In the genomic region with DNA sequence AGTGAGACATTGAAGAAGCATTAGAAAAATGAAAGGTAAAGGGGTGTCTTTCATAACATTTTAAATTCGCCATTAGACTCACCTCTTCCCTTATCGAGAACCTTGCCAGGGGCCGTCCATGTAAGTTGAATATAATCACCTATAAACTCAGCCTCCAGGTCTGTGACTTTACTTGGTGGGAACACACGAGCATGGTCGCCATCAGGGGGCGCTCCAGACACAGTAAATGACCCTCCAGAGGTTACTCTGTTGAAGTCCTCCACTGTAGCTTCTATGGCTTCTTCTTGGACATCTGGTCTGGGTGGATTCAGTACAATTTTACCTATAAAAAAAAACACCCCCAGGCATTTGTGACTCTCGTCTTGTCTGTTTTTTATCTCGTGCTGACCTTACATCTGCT, we compare ENCODE assay signal across 10 mouse cellular contexts. TPM values are rescaled to one million over a fixed set of nuclear protein-coding genes. Genes with fewer than 3 reads are reported as not detected.
DNase-seq lines count a peak whose midpoint lies in the region; ATAC-seq and TF ChIP-seq lines count a peak whose summit lies in the region.
"Had no signal": no experiment of that assay in that cellular context is flagged by ENCODE, and none has a peak within 500 bp of the region (broad histone marks: within the 10 kb centered on the region; RNA-seq: fewer than 3 reads in every experiment).

No protein-coding gene starts in this region.

- no peak for ATAC-seq in heart, postnatal 0 days (ENCODE audit: insufficient read depth, low read depth)

- no peaks in the 10 kb centered on the region for H3K27me3 ChIP-seq in heart, postnatal 0 days (ENCODE audit: control insufficient read depth, insufficient read depth, low read length)
- H3K27me3 ChIP-seq: embryonic facial prominence, embryonic 13.5 days had no signal

- no peak overlapping the region for H3K9ac ChIP-seq in heart, postnatal 0 days (replicated peaks; ENCODE audit: low read depth, low read length)
- H3K9ac ChIP-seq: embryonic facial prominence, embryonic 13.5 days had no signal

- no peaks in the 10 kb centered on the region for H3K4me1 ChIP-seq in heart, postnatal 0 days (ENCODE audit: control insufficient read depth, insufficient read depth)
- H3K4me1 ChIP-seq: embryonic facial prominence, embryonic 13.5 days had no signal

- H3K9me3 ChIP-seq in heart, postnatal 0 days (replicated peaks; ENCODE audit: control insufficient read depth, low read length), result no peaks in the 10 kb centered on the region
- H3K9me3 ChIP-seq: embryonic facial prominence, embryonic 13.5 days had no signal

- no peak for TF ChIP-seq EP300 in heart, postnatal 0 days (IDR thresholded peaks at IDR 0.05; ENCODE audit: low read depth)

- no peak overlapping the region for H3K27ac ChIP-seq in heart, postnatal 0 days (ENCODE audit: low read depth)
- H3K27ac ChIP-seq: embryonic facial prominence, embryonic 13.5 days had no signal

- H3K4me3 ChIP-seq in heart, postnatal 0 days (ENCODE audit: low read depth, low read length), result no peak overlapping the region
- H3K4me3 ChIP-seq: embryonic facial prominence, embryonic 13.5 days had no signal

- WGBS in heart, postnatal 0 days, result 26% methylated on average over 8 of the region's 8 CpGs

- H3K36me3 ChIP-seq in heart, postnatal 0 days (replicated peaks; ENCODE audit: control insufficient read depth, insufficient read depth, low read length), result no peaks in the 10 kb centered on the region
- H3K36me3 ChIP-seq: embryonic facial prominence, embryonic 13.5 days had no signal

- DNase-seq in heart, postnatal 0 days (ENCODE audit: low spot score), result no peak
- DNase-seq in heart, adult 9 months (ENCODE audit: low spot score in 2 of 2), result no peak
- peak; percentile 19 for DNase-seq in right cerebral cortex, postnatal 14 days
- DNase-seq in right cerebral cortex, postnatal 36 days (ENCODE audit: low spot score in 2 of 2), result no peak
- peak; percentile 39 for DNase-seq in adrenal gland, postnatal 25 days
- DNase-seq in kidney, postnatal 10 days, result peak; percentile 51
- no peak for DNase-seq in layer of hippocampus, adult 8-10 months (ENCODE audit: low spot score in 2 of 2)
- DNase-seq in cerebellum, adult 11-12 months, result no peak

- no peak overlapping the region for H3K4me2 ChIP-seq in heart, postnatal 0 days (ENCODE audit: low read depth, low read length)
- H3K4me2 ChIP-seq: embryonic facial prominence, embryonic 13.5 days had no signal

- TF ChIP-seq CTCF in heart, postnatal 0 days (IDR thresholded peaks at IDR 0.05; ENCODE audit: low read depth), result peak; percentile 46

RNA-seq across cellular contexts. Expression of a gene that starts 17.4 kb away (rescaled TPM):
- 3.2 and 11.7 TPM in 2 replicates for total RNA-seq in heart, postnatal 0 days (2014; rRNA removed; ENCODE audit: low replicate concordance)
- 2.1 and 3.4 TPM in 2 replicates for polyA plus RNA-seq in heart, postnatal 0 days (2015; fragmentation: Nextera tagmentation; extraction: Ambion mirVana)
- total RNA-seq in adrenal gland, postnatal 25 days (2021), result not detected in 2 replicates
- total RNA-seq in layer of hippocampus, adult 8-10 months (2022), result under 1 TPM in 1 of 4 experiments, not detected in 3; 0.75 TPM
- polyA plus RNA-seq: liver, embryonic 16.5 days had no signal

RNA-seq across cellular contexts. Expression of a gene that starts 41.1 kb away (rescaled TPM):
- total RNA-seq in heart, postnatal 0 days (2014; rRNA removed; ENCODE audit: low replicate concordance), result 16.6 and 17.2 TPM in 2 replicates
- polyA plus RNA-seq in heart, postnatal 0 days (2015; fragmentation: Nextera tagmentation; extraction: Ambion mirVana), result 11.0 and 11.8 TPM in 2 replicates
- 9.2 TPM in 2 replicates for total RNA-seq in adrenal gland, postnatal 25 days (2021)
- under 1 TPM in 3 of 4 experiments, not detected in 1; 0.12 to 0.30 (median 0.27) TPM for total RNA-seq in layer of hippocampus, adult 8-10 months (2022)

RNA-seq across cellular contexts. Expression of a gene that starts 47.3 kb away (rescaled TPM):
- total RNA-seq in heart, postnatal 0 days (2014; rRNA removed; ENCODE audit: low replicate concordance), result not detected in 2 replicates
- not detected in 2 replicates for polyA plus RNA-seq in heart, postnatal 0 days (2015; fragmentation: Nextera tagmentation; extraction: Ambion mirVana)
- total RNA-seq in adrenal gland, postnatal 25 days (2021), result not detected in 2 replicates
- total RNA-seq in layer of hippocampus, adult 8-10 months (2022), result not detected
- polyA plus RNA-seq: embryonic facial prominence, embryonic 13.5 days had no signal

Comparison
In these comparisons a context has a peak if more than half of its experiments do, and no peak if none do; other contexts are left out.
1. DNase-seq: peak in right cerebral cortex, postnatal 14 days (single experiment), adrenal gland, postnatal 25 days (single experiment) and kidney, postnatal 10 days (single experiment); none in heart, postnatal 0 days (single experiment), heart, adult 9 months (0 of 2), right cerebral cortex, postnatal 36 days (0 of 2), layer of hippocampus, adult 8-10 months (0 of 2) and cerebellum, adult 11-12 months (single experiment).